Mouse (Mus musculus): ENCODE measurements around the gene Stox2.

Stox2 gene

DNA sequence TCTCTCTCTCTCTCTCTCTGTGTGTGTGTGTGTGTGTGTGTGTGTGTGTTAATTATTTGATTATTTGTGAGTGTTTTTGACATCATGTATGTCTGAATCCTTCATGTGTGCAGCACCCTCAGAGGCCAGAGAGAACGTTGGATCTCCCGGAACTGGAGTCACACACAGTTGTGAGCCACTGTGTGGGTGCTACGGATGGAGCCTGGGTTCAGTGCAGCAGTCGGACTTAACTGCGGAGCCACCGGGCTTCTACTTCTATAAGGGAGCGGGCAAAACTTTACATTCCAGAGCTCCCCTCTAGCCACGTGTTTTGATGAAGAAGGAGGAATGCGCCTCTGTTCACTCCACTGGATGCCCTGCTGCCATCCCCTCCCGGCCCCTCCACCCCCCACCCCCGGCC lies 311.4 kb downstream of the Stox2 start:
- POLR2A ChIA-PET: interaction anchor here in 1 of 4 experiments (0.6 kb wide), 1 partner anchor 29 kb away, joined by 8 read pairs; no protein-coding TSS in a partner anchor

GRCm38 (mm10) chr8:47133381-47133780 lies 312.8 kb downstream of the Stox2 start:
- ChIA-PET CTCF (no interaction called here), POLR2A (no interaction called here)

More for the DNA sequence above, 311.4 kb downstream of the Stox2 start:
- CTCF ChIA-PET: interaction anchor here in 1 of 4 experiments (0.8 kb wide), 1 partner anchor 236 kb away, joined by 3 read pairs; no protein-coding TSS in a partner anchor

Data from embryonic stem cell, embryonic (primary cell).